Mouse (Mus musculus) macrophage (primary cell): ENCODE data around the gene Calb2. TPM values are rescaled to one million over a fixed set of nuclear protein-coding genes. Genes with fewer than 3 reads are reported as not detected.

Experiments
- H3K27ac ChIP-seq: fragments of 350-480 bp; formaldehyde crosslinking; 2 replicates; pipeline ENCODE4 v1.9.0; 2021
- H3K36me3 ChIP-seq: fragments of 350-480 bp; formaldehyde crosslinking; 2 replicates; pipeline ENCODE4 v1.9.0; 2021; ENCODE audit errors: inconsistent target
- H3K4me3 ChIP-seq: fragments of 350-480 bp; formaldehyde crosslinking; 2 replicates; pipeline ENCODE4 v1.9.0; 2021; ENCODE audit errors: inconsistent target
- H3K79me2 ChIP-seq: fragments of 350-480 bp; formaldehyde crosslinking; 2 replicates; pipeline ENCODE4 v1.9.0; 2021; ENCODE audit errors: inconsistent target
- WGBS: methylation state at CpG from one replicate; pipeline ENCODE4 v1.1.7; 2026; ENCODE audit warnings: inconsistent platforms; ENCODE audit not compliant: missing documents; 5-methylcytosine and 5-hydroxymethylcytosine counted together
- polyA plus RNA-seq: library from polyadenylated mRNA; stranded (reverse); fragments of 250-400 nt; gene quantifications from 3 replicates; pipeline ENCODE4 v1.2.4, GENCODE M21; 2018; ENCODE audit warnings: inconsistent platforms

Gene Calb2
- polyA plus RNA-seq, 1 experiment from 2014 or later = not detected

DNA sequence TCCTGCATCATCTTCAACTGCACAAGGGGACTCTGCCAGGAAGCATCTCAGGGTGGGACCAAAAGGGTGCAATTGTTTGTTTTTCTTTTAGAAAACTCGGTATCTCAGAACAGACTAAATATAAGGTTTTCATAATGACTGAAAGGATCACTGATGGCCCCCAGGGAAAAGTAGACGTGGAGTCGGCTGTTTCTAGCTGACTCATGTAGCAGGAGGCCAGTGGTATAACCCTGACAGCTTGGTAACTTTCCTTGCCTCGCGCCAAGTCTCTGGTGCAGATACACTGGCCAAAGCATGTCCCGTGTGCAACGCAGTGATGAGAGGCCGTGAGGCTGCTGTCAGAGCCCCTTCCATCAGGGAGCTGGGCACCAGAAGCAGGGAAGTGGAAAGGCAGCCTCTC, 1.7 kb downstream of the Calb2 start:
- WGBS = 77% methylated on average over 8 of the region's 8 CpGs

DNA sequence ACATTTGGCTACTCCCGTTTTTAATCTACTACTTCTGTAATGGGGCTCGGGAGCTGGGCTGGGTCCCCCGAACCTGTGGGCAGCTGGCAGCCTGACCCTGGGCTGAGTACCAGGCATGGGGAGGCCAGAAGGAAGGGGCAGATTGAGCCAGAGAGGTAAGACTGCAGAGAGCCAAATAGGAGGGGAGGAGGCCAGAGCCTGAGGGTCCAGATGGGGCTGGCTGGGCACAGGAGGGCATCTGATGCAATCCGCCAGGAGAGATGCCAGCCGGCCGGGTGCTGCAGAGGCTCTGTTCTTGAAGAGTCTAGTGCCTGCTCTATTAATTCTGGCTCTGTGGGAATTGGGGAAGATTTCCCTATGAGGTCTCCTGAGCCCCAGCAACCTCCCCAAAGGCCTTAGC, 6.0 kb downstream of the Calb2 start:
- 81% methylated on average over 6 of the region's 6 CpGs for WGBS
- Histone ChIP-seq H3K27ac (no peak overlapping the region), H3K79me2 (no peaks in the 10 kb centered on the region), H3K4me3 (no peak overlapping the region), H3K36me3 (no peaks in the 10 kb centered on the region)

More for the DNA sequence above, 1.7 kb downstream of the Calb2 start:
- Histone ChIP-seq H3K27ac (no peak overlapping the region), H3K79me2 (no peaks in the 10 kb centered on the region), H3K4me3 (no peak overlapping the region), H3K36me3 (no peaks in the 10 kb centered on the region)

DNA sequence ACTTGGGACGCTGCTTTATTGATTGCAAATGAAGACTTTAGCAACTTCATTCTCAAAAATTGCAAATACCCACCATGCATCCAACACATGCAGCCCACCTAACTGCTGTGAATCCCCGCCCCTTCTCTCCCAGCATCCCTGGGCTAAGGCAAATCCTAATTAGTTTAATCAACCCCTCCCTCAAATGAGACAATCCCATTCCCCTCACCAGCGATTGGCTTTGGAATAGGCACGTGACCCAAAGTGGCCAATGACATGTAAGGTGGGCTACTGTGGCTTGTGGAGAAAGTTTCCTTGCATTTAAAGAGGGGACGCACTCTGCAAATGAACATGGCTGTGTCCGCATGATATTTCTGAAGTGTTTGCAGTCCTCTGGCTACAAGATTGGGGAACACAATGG, 15.1 kb downstream of the Calb2 start:
- Histone ChIP-seq H3K4me3 (no peak overlapping the region), H3K36me3 (no peaks in the 10 kb centered on the region), H3K79me2 (no peaks in the 10 kb centered on the region), H3K27ac (no peak overlapping the region)
- 83% methylated on average over 6 of the region's 6 CpGs for WGBS

DNA sequence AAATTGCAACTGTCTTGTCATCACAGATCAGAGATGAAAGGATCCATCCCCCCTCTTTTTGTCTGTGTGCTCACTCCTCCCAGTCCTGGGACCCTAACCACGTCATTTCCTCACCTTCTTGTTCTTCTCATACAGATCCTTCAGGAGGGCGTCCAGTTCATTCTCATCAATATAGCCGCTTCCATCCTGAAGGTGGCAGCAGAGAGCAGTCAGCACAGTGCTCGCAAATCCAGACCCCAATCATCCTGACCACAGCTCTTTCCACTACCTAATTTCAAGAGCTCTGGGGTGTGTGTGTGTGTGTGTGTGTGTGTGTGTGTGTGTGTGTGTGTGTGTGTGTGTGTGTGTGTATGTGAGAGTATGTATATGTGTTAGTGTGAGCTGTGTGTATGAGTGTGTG, 22.5 kb downstream of the Calb2 start:
- H3K4me3 ChIP-seq = no peak overlapping the region
- H3K27ac ChIP-seq = no peak overlapping the region
- no peaks in the 10 kb centered on the region for H3K36me3 ChIP-seq
- no peaks in the 10 kb centered on the region for H3K79me2 ChIP-seq
- 0% methylated on average over 3 of the region's 4 CpGs for WGBS

DNA sequence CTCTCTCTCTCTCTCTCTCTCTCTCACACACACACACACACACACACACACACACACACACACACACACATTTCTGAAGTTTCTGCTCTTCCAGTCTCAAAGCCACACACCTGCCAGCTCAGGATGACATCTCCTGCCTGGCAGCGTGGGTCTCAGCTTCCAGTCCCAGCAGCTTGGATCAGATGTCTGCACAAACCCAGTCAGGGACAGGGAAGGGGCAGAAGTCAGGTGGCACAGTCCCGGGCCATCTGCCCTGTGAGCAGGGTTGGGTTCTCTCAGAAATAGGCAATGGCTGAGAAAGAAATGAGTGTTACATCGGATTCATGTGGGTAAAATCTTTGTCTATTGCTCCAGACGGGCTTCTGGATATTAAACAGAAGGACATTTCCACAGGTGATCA, 27.2 kb downstream of the Calb2 start:
- WGBS = 74% methylated on average over 4 of the region's 4 CpGs
- Histone ChIP-seq H3K36me3 (no peaks in the 10 kb centered on the region), H3K4me3 (no peak overlapping the region), H3K79me2 (no peaks in the 10 kb centered on the region), H3K27ac (no peak overlapping the region)

DNA sequence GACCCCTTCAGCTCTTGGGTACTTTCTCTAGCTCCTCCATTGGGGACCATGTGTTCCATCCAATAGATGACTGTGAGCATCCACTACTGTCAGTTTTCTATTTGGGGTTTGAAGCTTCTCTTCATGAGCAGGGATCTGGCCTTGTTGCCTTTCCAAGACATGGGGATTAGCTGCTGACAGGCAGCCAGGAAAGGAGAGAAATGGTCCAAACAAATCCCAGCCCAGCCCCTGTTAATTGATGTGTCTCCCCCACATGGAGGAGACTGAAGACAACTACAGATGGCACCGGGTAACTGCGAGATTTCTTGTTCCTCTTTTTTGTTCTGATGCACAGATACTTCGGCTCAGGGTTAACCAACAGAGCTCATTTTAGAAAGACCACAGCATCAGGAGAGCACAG, 27.9 kb downstream of the Calb2 start:
- H3K36me3 ChIP-seq = no peaks in the 10 kb centered on the region
- no peak overlapping the region for H3K27ac ChIP-seq
- no peaks in the 10 kb centered on the region for H3K79me2 ChIP-seq
- 29% methylated on average over 3 of the region's 3 CpGs for WGBS
- no peak overlapping the region for H3K4me3 ChIP-seq

DNA sequence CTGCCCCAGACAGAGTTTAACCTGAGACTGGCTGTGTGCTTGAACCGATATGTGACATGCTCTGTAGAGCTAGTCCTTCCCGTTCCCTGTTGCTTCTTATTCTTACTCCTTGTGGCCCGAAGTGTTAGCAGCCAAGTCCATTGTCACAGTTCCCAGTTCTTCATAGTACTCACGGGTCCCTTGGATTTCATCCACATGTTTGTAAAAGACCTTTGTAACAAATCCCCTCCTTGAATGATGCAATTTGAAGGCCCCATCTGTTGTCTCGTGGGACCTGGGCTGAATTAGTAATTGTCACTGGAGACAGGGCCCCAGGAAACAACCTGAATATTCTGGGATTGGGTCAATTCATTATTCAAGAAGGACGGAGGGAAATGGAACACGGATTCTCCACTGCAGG, 32.5 kb downstream of the Calb2 start:
- no peaks in the 10 kb centered on the region for H3K79me2 ChIP-seq
- H3K4me3 ChIP-seq = no peak overlapping the region
- H3K36me3 ChIP-seq = no peaks in the 10 kb centered on the region
- H3K27ac ChIP-seq = no peak overlapping the region
- WGBS = 90% methylated on average over 7 of the region's 7 CpGs

DNA sequence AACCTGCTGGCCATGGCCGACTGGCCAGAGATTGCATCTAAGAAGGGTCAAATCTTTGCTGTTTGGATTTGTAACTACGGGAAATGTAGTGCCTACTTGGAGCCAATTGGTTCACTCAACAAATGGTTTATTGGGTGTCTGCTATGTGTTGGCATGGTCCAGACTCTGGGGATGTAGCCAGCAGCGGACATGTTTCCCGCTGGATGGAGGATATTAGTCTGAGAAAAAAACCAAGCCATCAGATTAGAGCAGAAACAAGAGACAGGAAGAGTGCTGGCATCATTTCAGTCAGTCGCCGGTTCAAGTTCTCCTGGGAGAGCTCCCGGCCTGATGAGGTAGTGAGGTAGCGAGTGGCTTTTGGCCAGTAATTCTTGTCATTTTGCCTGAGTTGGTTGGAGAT, 33.8 kb downstream of the Calb2 start:
- Histone ChIP-seq H3K27ac (no peak overlapping the region), H3K36me3 (no peaks in the 10 kb centered on the region), H3K4me3 (no peak overlapping the region), H3K79me2 (no peaks in the 10 kb centered on the region)
- 94% methylated on average over 8 of the region's 8 CpGs for WGBS

DNA sequence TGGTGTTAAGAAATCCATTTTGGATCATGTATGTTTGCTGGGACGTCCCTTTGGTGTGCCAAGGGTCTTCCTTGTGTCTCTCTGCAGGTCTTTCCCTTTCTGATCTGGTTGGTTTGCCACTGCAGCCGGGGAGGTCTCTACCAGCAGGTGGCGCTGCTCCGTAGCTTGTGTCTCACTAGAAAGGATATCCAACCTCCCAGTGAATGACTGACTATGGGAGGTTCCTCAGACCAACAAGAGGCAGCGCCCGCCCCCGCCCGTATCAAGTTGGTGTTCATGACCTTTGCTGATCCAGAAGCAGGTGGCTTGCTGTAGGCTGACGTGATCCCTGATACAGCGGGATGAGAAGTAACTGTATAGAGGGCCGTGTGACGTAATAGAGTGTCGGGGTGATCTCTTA, 37.5 kb downstream of the Calb2 start:
- WGBS = 26% methylated on average over 13 of the region's 13 CpGs
- no peak overlapping the region for H3K27ac ChIP-seq
- no peak overlapping the region for H3K4me3 ChIP-seq
- no peaks in the 10 kb centered on the region for H3K36me3 ChIP-seq
- no peaks in the 10 kb centered on the region for H3K79me2 ChIP-seq

DNA sequence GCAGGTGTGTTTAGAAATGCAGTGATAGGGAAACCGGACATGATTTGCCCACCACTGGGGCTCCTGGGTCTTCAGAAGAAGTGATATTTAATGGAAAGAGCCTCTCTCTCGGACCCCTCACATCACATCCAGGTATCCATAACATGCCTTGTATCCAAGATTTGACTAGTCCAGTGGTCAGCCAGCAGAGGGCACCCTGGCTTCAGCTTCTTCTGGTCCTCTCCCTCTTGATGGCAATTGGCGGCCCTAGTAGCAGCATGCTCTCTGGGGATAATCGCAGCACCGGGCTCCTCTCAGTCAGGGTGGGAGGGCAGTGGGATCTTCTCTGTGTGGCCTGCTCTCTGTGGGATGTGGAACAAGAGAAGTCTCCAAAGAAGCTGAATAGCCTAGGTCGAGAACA, 48.3 kb downstream of the Calb2 start:
- no peak overlapping the region for H3K27ac ChIP-seq
- WGBS = 55% methylated on average over 6 of the region's 6 CpGs

DNA sequence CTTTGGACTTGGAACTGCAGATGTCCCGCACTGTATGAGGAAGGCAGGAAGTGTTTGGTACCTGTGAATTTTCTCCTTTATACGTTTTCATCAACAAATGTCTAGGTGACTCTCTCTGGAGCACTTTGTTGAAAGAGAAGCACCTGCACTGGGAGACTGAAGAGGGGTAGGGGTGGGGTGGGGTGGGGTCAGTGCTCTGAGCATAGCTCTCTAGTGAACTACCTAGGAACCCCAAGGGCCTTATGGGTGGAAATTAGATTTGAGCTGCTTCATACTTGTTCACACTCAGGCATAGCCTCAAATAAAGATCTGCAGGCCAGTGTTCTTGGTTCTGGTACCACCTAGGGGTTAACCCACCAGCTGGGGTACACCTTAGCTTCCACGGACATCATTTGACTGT, 65.4 kb downstream of the Calb2 start, which contains the start of gene Gm17720:
Gene Gm17720 (minus strand): TSS at position 101 of the 400 bp plus-strand sequence.
- WGBS = 71% methylated on average over 3 of the region's 3 CpGs

More for the DNA sequence above, 48.3 kb downstream of the Calb2 start:
- no peaks in the 10 kb centered on the region for H3K79me2 ChIP-seq
- H3K36me3 ChIP-seq = no peaks in the 10 kb centered on the region
- H3K4me3 ChIP-seq = no peak overlapping the region

DNA sequence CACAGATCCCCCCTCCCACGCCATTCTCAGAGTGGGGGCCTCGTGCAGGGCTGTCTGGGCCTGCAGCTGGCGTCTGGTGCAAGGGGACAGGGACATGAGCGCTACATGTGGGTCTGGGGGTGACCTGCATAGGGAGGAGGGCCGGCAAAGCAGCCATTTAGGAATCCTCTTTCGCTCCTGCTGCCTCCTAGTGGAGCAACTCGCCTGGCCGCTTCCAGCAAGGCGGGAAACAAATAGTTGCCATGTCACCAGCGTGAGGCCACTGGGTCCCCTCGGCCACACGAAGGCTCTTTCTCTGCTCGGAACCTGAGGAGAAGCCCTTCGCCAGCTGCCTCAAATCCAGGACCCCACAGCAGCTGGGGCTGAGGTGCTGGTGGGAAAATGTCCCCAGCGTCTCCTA, 66.3 kb downstream of the Calb2 start:
- WGBS = 93% methylated on average over 14 of the region's 15 CpGs
- no peak overlapping the region for H3K4me3 ChIP-seq
- H3K27ac ChIP-seq = no peak overlapping the region
- H3K36me3 ChIP-seq = no peaks in the 10 kb centered on the region
- no peaks in the 10 kb centered on the region for H3K79me2 ChIP-seq

More for the DNA sequence above, 65.4 kb downstream of the Calb2 start, which contains the start of gene Gm17720:
- no peak within 1 kb of the TSS for H3K27ac ChIP-seq
- H3K36me3 ChIP-seq = no peaks in the 10 kb centered on the region
- no peak within 1 kb of the TSS for H3K4me3 ChIP-seq
- no peaks in the 10 kb centered on the region for H3K79me2 ChIP-seq

DNA sequence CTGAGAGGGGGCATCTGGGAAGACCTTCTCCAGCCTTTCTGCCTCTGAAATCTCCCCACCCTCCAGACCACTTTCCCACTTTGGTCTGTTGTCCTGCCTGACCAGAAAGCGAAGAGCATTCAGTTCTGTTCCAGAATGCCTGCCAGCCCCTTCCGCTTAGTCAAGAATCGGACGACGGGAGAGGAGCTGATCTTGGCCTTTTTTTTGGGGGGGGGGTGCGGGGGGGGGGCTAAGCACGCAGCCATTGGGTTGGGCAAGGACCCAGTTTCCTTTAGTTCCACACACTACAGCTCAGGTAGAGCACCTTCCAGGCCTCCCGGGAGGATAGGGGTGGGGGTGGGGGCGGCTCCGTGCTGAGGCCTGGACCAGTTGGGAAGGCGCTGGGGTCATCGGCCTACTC, 67.1 kb downstream of the Calb2 start, which contains the start of gene Gm21964:
Gene Gm21964 (plus strand): TSS at position 301 of the 400 bp plus-strand sequence.
- 89% methylated on average over 7 of the region's 12 CpGs for WGBS
- Histone ChIP-seq H3K36me3 (no peaks in the 10 kb centered on the region), H3K79me2 (no peaks in the 10 kb centered on the region)

DNA sequence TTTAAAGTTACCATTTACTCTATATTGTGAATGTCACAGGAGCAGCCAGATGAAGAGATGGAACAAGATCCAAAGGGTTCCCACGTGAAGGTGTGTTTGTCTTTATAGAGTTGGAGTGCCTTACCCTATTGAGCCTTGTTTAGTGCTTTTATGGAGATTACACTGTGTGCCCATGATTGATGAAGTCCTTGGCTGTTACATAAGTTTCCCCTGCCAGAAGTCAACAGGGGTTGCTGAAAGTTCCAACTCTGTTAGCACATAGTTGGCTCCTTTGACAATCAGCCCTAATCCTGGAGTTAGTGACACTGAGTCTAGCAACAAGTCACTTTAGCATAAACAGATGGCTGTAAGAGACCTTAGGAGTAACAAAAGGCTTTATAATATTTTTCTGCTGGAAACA, 76.1 kb downstream of the Calb2 start:
- Histone ChIP-seq H3K27ac (no peak overlapping the region), H3K4me3 (no peak overlapping the region)
- 65% methylated on average over 1 of the region's 1 CpGs for WGBS

More for the DNA sequence above, 67.1 kb downstream of the Calb2 start, which contains the start of gene Gm21964:
- H3K27ac ChIP-seq = no peak within 1 kb of the TSS
- H3K4me3 ChIP-seq = no peak within 1 kb of the TSS

More for the DNA sequence above, 76.1 kb downstream of the Calb2 start:
- Histone ChIP-seq H3K36me3 (no peaks in the 10 kb centered on the region), H3K79me2 (no peaks in the 10 kb centered on the region)
